Mouse (Mus musculus) common myeloid progenitor, adult 5-6 weeks (primary cell): Measurements from ENCODE around the gene Eps8l1. TPM values are rescaled to one million over a fixed set of nuclear protein-coding genes. Genes with fewer than 3 reads are reported as not detected.

ENCODE experiments used
- ATAC-seq: replicated peaks from 2 replicates; pipeline ENCODE4 v1.8.0; 2016; ENCODE audit warnings: low read depth, mild to moderate bottlenecking, moderate TSS enrichment, inconsistent platforms; ENCODE audit not compliant: poor library complexity, severe bottlenecking
- total RNA-seq: library from RNA; stranded (forward); fragments of 200-1000, 187-1606 nt; gene quantifications from 2 replicates; pipeline ENCODE4 v1.2.3, GENCODE M21; 2017

Gene Eps8l1
- total RNA-seq, 1 experiment from 2014 or later = 4.2 TPM

DNA sequence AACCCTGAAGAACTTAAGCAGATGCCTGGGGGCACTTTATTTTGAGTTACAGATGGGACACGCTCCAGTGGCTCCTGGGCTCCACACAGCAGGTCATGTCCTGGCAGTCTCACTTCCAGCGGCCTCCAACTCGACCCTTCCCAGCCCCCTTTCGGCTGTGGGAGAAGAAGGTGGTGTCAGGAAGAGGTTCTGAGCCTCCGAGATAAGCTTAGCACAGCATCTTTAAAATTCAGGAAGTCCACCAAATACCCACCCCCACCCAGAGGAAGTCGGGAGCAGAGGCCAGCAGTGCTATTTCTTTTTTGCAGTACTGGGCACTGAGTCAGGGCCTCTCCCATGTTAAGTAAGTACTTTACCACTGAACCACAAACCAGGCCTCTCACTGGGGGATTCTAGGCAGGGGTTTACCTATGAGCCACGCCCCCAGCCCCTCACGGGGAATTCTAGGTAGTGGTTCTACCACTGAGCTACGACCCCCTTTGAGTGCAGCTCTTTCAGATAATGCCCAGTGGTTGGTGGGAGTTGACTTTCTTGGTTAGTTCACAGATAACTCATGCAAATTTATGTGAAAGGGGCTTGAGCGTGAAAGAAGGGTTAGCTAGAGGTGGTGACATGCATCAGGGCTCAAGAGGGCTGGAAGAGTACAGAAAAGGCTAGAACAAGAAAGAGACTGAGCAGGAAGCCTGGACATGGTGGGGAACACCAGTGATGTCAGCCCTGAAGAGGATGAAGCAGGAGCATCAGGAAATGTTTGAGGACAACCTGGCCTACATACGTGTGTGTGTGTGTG, 44.4 kb downstream of the Eps8l1 start:
- peak; percentile 26 for ATAC-seq

DNA sequence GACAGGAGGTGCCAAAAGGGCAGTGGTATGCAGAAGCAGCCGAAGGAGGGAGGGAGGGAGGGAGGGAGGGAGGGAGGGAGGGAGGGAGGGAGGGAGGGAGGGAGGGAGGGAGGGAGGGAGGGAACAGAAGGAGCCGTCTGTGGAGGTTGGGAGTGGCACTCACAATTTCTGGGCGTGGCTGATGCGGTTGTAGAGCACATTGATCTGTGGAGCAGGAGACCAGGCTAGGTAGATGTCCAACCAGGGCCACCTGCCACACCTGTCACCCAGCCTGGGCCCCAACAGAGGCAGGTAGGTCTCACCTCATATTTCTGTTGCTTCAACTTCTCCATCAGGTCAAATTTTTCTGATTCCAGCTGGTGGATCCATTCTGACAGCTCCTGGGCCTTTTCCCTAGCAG, 46.7 kb downstream of the Eps8l1 start:
- no peak for ATAC-seq

DNA sequence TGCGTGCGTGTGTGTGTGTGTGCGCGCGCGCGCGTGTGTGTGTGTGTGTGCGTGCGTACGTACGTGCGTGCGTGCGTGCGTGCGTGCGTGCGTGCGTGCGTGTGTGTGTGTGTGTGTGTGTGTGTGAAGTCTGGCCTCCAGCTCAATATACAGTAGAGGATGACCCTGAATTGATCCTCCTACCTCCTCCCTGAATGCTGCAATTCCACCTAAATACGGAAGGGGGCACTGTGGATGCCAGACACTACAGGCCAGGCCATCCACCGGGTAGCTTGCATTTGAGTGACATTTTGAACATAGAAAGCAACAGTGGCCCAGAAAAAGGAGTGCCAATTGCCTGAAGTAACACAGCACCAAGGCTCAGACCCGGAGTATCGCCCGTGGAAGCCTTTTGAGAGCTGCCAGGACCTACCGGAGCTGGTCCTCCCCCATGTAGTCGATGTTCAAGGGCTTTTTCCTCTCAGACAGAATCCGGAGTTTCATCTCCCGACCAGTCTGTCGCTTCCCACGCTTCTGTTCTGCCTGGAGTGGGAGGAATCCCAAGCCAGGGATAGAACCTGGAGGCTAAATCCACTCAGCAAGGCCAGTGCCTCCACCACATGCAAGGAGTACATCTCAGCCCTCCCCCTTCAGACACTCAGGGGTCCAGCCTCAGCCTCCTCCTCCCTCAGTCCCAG, 47.7 kb downstream of the Eps8l1 start:
- no peak for ATAC-seq

DNA sequence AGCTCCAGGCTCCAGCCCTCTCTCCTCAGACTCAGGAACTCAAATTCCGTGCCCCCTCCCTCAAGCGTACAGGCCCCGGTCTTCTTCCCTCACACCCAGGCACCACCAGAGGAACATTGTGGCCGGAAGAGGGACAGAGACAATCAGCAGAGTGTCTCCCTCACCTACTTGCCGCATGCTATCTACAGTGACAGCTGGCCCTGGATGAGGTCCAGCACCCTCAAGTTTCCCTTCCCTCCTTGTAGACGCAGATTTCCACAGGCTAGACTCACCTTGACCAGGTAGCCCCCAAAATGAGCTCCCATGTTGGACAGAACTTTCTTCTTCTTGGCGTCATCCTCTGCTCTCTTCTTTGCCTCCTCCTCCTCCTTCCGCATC, 48.3 kb downstream of the Eps8l1 start:
- ATAC-seq = peak; percentile 48

DNA sequence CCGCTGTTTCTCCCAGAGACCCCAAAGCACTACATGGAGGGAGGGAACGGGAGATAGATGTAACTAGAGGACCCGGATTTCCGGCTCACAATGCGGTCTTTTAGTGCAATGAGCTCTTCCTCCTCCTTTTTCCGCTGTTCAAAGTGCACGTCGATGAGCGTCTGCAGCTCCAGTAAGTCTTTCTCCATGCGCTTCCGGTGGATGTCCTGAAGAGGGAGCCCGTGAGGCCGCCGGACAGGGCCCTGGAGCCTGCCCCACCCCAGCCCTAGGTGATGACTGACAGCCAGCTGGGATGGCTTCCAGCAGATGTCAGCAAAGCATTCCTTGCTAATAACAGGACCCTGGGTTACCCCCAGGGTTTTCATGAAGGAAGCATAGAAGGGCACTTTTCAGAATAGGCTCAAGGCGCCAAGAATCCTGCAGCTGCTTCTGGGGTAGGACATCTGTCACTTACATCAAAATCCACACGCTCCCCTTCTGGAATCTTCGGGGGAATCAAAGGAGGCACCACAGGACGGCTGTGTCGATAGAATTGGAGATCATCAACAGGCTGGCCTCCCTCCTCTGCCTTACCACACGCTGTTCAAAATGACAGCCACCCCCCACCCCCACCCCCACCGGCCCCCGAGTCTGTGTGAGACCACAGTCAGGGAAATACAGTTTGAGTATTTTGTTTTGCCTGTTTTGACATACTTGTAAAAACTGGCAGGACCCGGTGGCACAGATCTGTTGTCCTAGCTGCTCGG, 49.6 kb downstream of the Eps8l1 start:
- peak; percentile 77 for ATAC-seq

DNA sequence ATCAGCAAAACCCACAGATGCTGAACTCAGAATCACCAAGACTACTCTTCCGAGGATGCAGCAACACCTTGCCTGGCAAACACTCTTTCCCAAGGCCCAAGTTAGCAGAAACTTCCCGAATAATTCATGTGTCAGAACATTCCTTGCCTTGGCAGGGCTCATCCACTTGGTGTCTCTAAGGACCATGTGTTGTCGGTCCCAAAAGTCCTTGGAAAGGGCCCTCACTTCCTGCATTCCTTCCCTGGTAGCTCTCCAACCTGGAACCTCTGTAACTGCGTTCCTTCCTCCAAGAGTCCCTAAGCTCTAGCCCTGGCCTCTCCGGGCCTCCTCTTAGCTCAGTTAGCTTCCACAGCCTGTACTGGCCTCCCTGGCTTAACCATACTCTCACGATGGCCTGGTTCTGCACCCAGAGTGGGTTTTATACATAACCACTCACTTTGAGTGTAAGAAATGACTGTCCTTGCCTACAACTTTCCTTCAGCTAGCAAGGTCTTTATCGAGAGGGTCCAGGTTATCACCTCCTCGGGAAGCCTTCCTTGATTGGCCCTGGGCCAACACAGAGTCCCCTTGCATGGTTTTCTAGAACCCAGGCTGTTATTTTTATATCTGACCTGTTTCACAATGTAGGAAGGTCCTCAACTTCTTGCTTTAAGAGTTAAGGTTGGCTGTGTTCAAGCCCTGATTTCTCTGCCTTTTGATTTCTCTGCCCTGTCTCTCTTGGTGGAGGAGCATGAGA, 51.2 kb downstream of the Eps8l1 start:
- no peak for ATAC-seq

DNA sequence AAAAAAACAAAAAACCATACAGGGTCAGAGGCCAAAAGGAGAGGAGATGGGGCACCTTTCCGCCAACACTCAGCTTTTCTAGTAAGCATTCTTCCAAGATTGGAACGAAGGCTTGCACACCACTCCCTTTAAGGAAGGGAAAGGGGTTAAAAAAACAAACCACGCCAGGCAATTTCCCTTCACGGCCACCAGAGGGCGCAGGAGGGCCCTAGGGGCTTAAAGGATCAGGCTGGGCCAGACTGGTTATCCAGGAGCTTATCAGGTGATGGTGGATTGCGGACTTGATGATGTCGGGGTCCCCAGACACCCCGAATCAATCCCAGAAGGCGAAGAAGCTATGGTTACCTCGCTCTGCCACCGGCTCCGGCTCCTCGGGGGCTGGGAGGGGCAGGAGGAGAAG, 52.8 kb downstream of the Eps8l1 start:
- ATAC-seq = peak; percentile 38

DNA sequence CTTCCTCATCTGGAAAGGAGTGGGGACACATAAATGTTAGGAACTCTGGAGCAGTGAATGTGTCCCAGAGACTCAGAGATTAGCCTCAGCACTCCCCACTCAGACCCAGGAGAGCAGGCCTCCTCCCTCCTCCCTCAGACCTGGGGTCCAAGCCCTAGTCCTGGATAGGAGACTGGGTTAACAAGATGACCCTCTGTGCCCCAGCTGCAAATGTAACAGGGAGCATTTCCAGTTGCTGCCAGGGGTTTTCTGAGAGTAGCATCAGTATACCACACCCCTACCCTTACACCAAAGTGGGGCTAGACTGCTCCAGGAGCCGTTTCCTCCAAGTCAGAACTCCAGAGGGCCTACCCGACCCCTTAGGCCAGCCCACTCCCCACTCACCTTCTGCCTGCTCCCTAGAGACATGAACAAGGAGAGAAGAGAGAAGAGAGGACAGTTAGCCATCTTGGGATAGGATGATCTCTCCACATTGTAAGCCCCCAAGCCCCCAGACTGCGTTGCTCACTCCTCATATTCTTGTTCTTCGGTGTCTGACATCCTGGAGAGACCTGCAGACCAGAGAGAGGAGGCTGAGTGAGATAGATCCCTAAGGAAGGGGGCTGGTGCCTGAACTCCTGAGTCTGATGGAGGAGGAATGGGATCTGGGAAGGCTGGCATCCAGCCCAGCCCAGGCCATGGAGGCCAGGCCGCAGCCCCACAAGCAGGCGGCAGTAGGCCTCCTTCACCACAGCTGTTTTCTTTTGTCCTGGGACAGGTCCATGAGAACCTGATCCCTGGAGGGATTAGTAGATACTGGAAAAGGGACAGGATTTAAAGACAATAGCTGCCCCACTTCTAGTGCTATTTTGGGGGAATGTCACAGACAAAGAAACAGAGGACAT, 53.6 kb downstream of the Eps8l1 start:
- no peak for ATAC-seq

DNA sequence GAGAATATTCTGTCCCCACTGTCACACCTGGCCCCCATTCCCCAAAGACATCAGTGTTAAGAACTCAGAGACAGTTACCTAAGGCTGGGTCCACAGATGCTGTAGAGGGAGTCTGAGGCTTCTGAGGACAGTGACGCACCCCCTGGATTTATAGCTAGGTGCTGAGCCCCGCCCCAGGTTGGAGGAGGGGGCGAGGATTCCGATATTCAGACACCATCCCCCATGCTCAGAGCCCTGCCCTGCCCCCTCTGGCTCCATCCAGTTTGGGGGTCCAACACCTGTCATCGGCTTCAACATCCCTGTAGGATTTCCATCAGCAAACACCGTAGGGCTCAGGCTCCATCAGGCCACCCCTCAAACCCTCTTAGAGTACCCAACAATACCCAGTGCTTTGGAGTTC, 55.4 kb downstream of the Eps8l1 start:
- ATAC-seq = no peak

DNA sequence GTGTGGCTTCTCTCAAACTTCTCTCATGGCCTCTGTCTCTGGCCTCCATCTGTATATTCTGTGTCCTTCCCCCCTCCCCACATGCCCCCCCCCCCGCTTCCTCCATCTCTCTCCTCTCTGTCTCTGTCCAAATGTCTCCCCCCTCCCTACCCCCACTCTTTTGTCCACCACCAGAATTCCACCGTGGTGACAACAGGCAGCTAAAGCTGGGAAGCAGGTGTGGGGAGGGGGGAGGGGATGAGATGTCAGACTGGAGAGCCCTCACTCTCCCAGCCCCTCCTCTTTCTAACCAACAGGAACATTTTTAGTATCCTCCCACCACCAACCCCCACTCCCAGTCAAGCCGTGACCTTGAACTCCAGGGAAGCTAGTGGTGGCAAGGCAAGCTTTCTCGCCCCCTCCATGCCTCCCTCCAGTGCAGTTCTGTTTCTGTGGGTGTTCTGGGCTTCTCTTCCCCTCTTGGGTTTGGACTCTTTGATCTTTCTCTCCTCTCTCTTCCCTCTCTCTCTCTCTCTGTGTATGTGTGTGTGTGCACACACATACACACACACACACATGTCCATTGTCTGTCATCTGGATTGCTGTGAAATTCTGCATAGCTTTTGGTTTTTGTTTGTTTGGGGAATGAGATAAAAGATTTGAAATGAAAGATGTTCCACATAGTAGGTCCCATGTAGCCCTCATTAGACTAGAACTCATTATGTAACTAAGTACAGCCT, 56.0 kb downstream of the Eps8l1 start, which contains the start of gene Tnnt1:
Tnnt1 (minus strand) TSS at position 51 of the 719 bp plus-strand sequence.
- ATAC-seq = no peak

DNA sequence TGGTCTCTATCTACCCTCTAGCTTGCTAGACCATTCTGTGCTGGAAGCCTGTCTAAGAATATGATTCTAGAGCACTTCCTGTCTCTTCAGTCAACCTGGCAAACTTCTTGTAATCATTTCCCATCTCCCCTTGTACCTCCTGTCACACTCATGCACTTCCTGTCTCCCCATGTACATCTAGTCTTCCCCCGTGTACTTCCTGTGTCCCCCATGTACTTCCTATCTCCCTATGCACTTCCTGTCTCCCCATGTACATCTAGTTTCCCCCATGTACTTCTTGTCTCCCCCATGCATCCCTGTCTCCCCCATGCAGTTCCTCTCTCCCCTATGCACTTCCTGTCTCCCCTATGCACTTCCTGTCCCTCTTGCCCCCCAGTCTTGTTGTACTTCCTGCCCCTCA, 58.0 kb downstream of the Eps8l1 start:
- ATAC-seq = no peak; the same call in 1 of the 2 replicates

DNA sequence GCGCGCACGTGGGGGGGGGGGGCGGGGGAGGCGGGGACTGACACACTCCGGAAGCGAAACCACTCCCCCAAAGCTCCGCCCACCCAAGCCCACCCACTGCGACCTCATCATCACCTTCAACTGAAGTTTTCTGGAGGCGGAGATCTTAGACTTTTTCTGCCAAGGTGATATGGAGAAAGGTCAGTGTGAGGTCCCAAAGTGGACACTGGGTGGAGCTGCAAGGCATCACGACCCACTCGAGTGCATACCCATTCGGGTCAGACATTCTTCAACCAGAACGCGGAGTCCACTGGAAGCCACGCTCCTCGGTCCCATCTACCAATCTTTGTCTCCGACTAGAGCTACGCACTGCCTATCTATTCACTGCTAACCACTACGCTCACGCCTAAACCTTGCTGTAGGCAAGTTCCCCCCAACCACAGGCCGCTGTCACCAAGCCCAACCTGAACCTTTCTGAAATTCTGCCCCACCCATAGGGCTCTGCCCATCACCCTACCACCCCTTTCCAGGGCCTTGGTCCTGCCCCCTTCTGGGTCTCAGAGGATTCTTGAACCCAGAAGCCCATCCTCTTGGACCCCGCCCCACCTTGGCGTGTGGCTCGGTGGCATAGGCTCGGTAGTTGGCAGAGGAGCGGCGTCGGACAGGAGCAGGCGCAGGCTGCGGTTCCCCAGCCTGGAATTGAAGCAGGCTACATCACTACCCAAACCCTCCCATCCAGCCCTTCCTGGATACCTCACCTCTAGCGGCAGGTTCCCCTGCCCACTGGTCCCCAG, 60.9 kb downstream of the Eps8l1 start:
- no peak for ATAC-seq

DNA sequence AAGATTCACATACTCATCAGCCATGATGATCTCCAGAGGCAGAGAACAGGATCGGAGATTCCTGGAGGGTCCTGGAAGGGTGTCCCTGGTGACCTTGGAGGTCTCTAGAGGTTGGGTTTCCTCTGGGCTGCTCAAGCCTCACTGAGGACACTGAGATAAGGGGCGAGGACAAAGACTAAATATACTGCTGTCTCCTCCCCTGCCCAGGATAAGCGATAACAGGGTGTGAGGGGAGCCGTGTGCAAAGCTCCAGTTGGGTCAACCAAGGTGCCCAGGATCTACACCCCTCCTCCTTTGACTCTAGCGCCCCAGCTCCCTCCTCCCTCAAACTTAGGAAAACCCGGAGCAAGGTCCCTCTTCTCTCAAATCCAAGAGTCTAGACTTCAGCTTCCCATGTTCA, 61.8 kb downstream of the Eps8l1 start:
- no peak for ATAC-seq

DNA sequence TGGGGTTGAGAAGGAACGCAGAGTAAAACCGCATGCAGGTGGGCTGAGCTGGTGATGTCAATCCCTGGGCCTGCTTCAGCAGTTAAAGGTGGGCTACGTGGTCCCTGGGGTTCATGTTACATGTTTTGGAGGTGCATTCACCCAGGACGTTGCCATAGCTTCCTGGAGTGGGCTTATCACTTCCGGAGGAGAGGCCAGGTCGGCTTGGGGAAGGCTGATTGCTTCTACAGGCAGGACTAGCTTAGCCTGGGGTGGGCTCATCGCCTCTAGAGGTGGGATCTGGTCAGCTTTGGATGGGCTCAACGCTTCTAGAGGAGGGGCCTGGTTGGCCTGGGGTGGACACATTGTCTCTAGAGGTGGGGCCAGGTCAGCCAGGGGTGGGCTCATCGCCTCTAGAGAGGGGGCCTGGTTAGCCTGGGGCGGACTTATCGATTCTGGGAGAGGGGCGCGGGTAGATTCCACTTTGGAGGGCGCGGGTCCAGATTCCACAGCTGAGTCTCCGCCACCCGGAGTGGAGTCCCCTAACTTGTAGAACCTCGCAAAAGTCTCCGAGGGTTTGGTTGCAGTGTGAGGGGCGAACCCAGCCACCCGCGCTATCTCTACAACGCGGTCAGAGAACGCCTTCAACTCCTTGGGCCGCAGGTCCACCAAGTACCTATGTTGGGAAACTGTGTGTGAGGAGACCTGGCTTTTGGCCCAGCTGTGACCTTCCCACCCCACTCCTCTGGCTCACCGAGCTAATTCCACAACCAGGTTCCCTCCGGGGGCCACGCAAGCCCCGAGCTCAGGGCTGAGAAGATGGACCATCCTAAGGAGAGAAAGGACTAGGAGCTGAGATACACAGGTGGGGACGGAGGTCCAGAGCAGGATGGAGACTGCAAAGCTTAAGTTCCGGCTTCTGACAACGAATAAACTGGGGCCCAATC, 63.0 kb downstream of the Eps8l1 start:
- ATAC-seq = no peak

DNA sequence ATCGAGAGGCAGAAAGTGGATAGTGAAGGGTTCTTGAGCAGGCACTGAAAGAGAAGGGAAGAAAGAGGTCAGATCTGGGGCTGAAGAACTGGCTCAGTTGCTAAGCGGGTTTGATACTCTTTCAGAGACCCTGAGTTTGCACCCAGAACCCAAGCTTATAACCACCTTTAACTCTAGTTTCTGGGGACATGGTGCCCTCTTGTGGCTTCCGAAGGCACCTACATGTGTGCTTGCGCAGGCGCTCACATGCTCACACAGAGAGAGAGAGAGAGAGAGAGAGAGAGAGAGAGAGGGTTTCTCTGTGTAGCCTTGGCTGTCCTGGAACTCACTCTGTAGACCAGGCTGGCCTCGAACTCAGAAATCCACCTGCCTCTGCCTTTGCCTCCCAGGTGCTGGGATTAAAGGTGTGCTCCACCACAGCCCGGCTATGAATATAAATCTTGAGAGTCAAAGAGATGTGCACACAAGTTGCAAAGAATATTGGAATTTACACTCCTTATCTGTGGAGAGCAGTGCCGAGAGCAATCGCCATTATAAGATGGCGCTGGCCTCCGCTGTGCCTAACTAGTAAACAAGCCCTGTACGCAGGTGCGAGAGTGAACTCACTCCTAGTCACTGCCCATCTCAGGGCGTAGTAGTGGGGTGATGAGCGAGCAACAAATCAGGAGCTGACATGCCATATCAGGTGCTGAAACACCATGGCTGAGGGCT, 63.9 kb downstream of the Eps8l1 start, which contains the start of gene Tnni3:
Tnni3 (minus strand) TSS at position 18 of the 711 bp plus-strand sequence.
- peak; percentile 62 for ATAC-seq
